ENCODE assay signal across 23 mouse cellular contexts in genomic region chr4:18461641-18462040, GRCm38 (mm10).
A peak's percentile ranks its signal among the peaks of the same experiment; 100 is the strongest.
DNase-seq lines count a peak whose midpoint lies in the region; ATAC-seq and TF ChIP-seq lines count a peak whose summit lies in the region.
"Had no signal": no experiment of that assay in that cellular context is flagged by ENCODE, and none has a peak within 500 bp of the region (broad histone marks: within the 10 kb centered on the region; RNA-seq: fewer than 3 reads in every experiment).

No protein-coding gene starts in this region.

- no peak overlapping the region for H3K9ac ChIP-seq in hindbrain, postnatal 0 days (replicated peaks; ENCODE audit: low read length)
- H3K9ac ChIP-seq in hindbrain, embryonic 14.5 days: no peak overlapping the region
- H3K9ac ChIP-seq in midbrain, postnatal 0 days (replicated peaks; ENCODE audit: low read length, poor library complexity, severe bottlenecking): no peak overlapping the region
- no peak overlapping the region for H3K9ac ChIP-seq in midbrain, embryonic 13.5 days (replicated peaks)
- no peak overlapping the region for H3K9ac ChIP-seq in embryonic facial prominence, embryonic 14.5 days (ENCODE audit: low read depth, low read length)
- H3K9ac ChIP-seq: embryonic facial prominence, embryonic 12.5 days; embryonic facial prominence, embryonic 15.5 days; forebrain, embryonic 12.5 days had no signal

- no peak for TF ChIP-seq CTCF in hindbrain, postnatal 0 days (IDR thresholded peaks at IDR 0.05; ENCODE audit: low read depth)
- no peak for TF ChIP-seq CTCF in midbrain, postnatal 0 days (IDR thresholded peaks at IDR 0.05)

- DNase-seq in embryo, embryonic 11 days: peak; percentile 31
- DNase-seq in embryo, embryonic 10 days (ENCODE audit: low spot score): no peak
- peak; percentile 6 for DNase-seq in hindbrain, postnatal 0 days (ENCODE audit: low spot score)
- DNase-seq in hindbrain, embryonic 14.5 days (ENCODE audit: low spot score): no peak
- peak; percentile 25 for DNase-seq in midbrain, postnatal 0 days (ENCODE audit: low spot score)
- DNase-seq in embryonic facial prominence, embryonic 14.5 days (ENCODE audit: low spot score): peak; percentile 45
- DNase-seq in left cerebral cortex, adult 9 months (ENCODE audit: low spot score in 2 of 2): no peak
- DNase-seq: adrenal gland, adult 2 months; adrenal gland, postnatal 10 days; adrenal gland, postnatal 25 days; cerebellum, adult 11-12 months; cerebellum, adult 2 months; cerebellum, adult 9-10 months; cerebellum, postnatal 10 days; cerebellum, postnatal 25 days had no signal

- H3K4me2 ChIP-seq in hindbrain, postnatal 0 days (ENCODE audit: low read depth, low read length): no peak overlapping the region
- no peak overlapping the region for H3K4me2 ChIP-seq in hindbrain, embryonic 14.5 days (replicated peaks)
- H3K4me2 ChIP-seq in midbrain, postnatal 0 days (ENCODE audit: low read depth, low read length, poor library complexity, severe bottlenecking): no peak overlapping the region
- no peak overlapping the region for H3K4me2 ChIP-seq in midbrain, embryonic 13.5 days (replicated peaks)
- H3K4me2 ChIP-seq in embryonic facial prominence, embryonic 14.5 days (ENCODE audit: low read depth, low read length): no peak overlapping the region
- H3K4me2 ChIP-seq: embryonic facial prominence, embryonic 12.5 days; embryonic facial prominence, embryonic 15.5 days; forebrain, embryonic 12.5 days had no signal

- no peak overlapping the region for H3K27ac ChIP-seq in hindbrain, postnatal 0 days
- H3K27ac ChIP-seq in hindbrain, embryonic 14.5 days: no peak overlapping the region
- H3K27ac ChIP-seq in midbrain, postnatal 0 days (ENCODE audit: low read depth, low read length): no peak overlapping the region
- H3K27ac ChIP-seq in midbrain, embryonic 13.5 days: no peak overlapping the region
- no peak overlapping the region for H3K27ac ChIP-seq in embryonic facial prominence, embryonic 14.5 days (replicated peaks; ENCODE audit: low read depth, low read length)
- H3K27ac ChIP-seq: embryonic facial prominence, embryonic 12.5 days; embryonic facial prominence, embryonic 15.5 days; forebrain, embryonic 10.5 days; forebrain, embryonic 12.5 days had no signal

- H3K27me3 ChIP-seq in hindbrain, postnatal 0 days (ENCODE audit: insufficient read depth, low read length): no peaks in the 10 kb centered on the region
- no peaks in the 10 kb centered on the region for H3K27me3 ChIP-seq in hindbrain, embryonic 14.5 days (ENCODE audit: control insufficient read depth, insufficient read depth, low read length)
- H3K27me3 ChIP-seq in midbrain, postnatal 0 days (ENCODE audit: insufficient read depth, low read length): no peaks in the 10 kb centered on the region
- H3K27me3 ChIP-seq in midbrain, embryonic 13.5 days: no peaks in the 10 kb centered on the region
- no peaks in the 10 kb centered on the region for H3K27me3 ChIP-seq in embryonic facial prominence, embryonic 14.5 days (replicated peaks; ENCODE audit: control insufficient read depth, insufficient read depth, low read length)
- H3K27me3 ChIP-seq: embryonic facial prominence, embryonic 12.5 days; embryonic facial prominence, embryonic 15.5 days; forebrain, embryonic 12.5 days had no signal

- no peak overlapping the region for H3K4me3 ChIP-seq in hindbrain, postnatal 0 days (ENCODE audit: low read length)
- H3K4me3 ChIP-seq in hindbrain, embryonic 14.5 days (replicated peaks; ENCODE audit: low read length): no peak overlapping the region
- H3K4me3 ChIP-seq in midbrain, postnatal 0 days (ENCODE audit: low read depth, low read length): no peak overlapping the region
- no peak overlapping the region for H3K4me3 ChIP-seq in midbrain, embryonic 13.5 days (replicated peaks)
- H3K4me3 ChIP-seq in embryonic facial prominence, embryonic 14.5 days (ENCODE audit: low read depth, low read length): no peak overlapping the region
- H3K4me3 ChIP-seq: embryonic facial prominence, embryonic 12.5 days; embryonic facial prominence, embryonic 15.5 days; erythroblast, embryonic 14.5 days; forebrain, embryonic 10.5 days; forebrain, embryonic 12.5 days had no signal

- ATAC-seq in hindbrain, postnatal 0 days: no peak
- no peak for ATAC-seq in hindbrain, embryonic 14.5 days (ENCODE audit: low FRiP score)
- ATAC-seq in midbrain, postnatal 0 days (ENCODE audit: low FRiP score): no peak
- ATAC-seq in midbrain, embryonic 13.5 days: no peak
- no peak for ATAC-seq in embryonic facial prominence, embryonic 14.5 days (ENCODE audit: low read depth)
- ATAC-seq: forebrain, embryonic 14.5 days; forebrain, embryonic 16.5 days had no signal

- WGBS in hindbrain, postnatal 0 days: 74% methylated on average over 3 of the region's 3 CpGs
- WGBS in hindbrain, embryonic 14.5 days: 72% methylated on average over 3 of the region's 3 CpGs
- WGBS in midbrain, postnatal 0 days: 64% methylated on average over 3 of the region's 3 CpGs
- 73% methylated on average over 3 of the region's 3 CpGs for WGBS in midbrain, embryonic 13.5 days
- 38% methylated on average over 3 of the region's 3 CpGs for WGBS in embryonic facial prominence, embryonic 14.5 days

- H3K9me3 ChIP-seq in hindbrain, postnatal 0 days (ENCODE audit: low read length): no peaks in the 10 kb centered on the region
- no peaks in the 10 kb centered on the region for H3K9me3 ChIP-seq in hindbrain, embryonic 14.5 days (ENCODE audit: control insufficient read depth, low read length)
- H3K9me3 ChIP-seq in midbrain, postnatal 0 days (ENCODE audit: low read length): no peaks in the 10 kb centered on the region
- H3K9me3 ChIP-seq in midbrain, embryonic 13.5 days: no peaks in the 10 kb centered on the region
- H3K9me3 ChIP-seq in embryonic facial prominence, embryonic 14.5 days (ENCODE audit: control insufficient read depth, low read length): no peaks in the 10 kb centered on the region
- H3K9me3 ChIP-seq: embryonic facial prominence, embryonic 12.5 days; embryonic facial prominence, embryonic 15.5 days; forebrain, embryonic 10.5 days; forebrain, embryonic 12.5 days had no signal

- no peaks in the 10 kb centered on the region for H3K36me3 ChIP-seq in hindbrain, postnatal 0 days (ENCODE audit: insufficient read depth, low read length)
- no peaks in the 10 kb centered on the region for H3K36me3 ChIP-seq in hindbrain, embryonic 14.5 days (replicated peaks; ENCODE audit: control insufficient read depth, insufficient read depth)
- H3K36me3 ChIP-seq in midbrain, postnatal 0 days (ENCODE audit: insufficient read depth, low read length): no peaks in the 10 kb centered on the region
- H3K36me3 ChIP-seq in midbrain, embryonic 13.5 days: no peaks in the 10 kb centered on the region
- H3K36me3 ChIP-seq in embryonic facial prominence, embryonic 14.5 days (ENCODE audit: control insufficient read depth, insufficient read depth, low read length): no peaks in the 10 kb centered on the region
- H3K36me3 ChIP-seq: embryonic facial prominence, embryonic 12.5 days; embryonic facial prominence, embryonic 15.5 days; forebrain, embryonic 10.5 days; forebrain, embryonic 12.5 days had no signal

- H3K4me1 ChIP-seq in hindbrain, postnatal 0 days (ENCODE audit: insufficient read depth, low read length): no peaks in the 10 kb centered on the region
- H3K4me1 ChIP-seq in hindbrain, embryonic 14.5 days (replicated peaks; ENCODE audit: control insufficient read depth, insufficient read depth, low read length): no peaks in the 10 kb centered on the region
- H3K4me1 ChIP-seq in midbrain, postnatal 0 days (ENCODE audit: insufficient read depth, low read length): no peaks in the 10 kb centered on the region
- H3K4me1 ChIP-seq in midbrain, embryonic 13.5 days (replicated peaks): no peaks in the 10 kb centered on the region
- no peaks in the 10 kb centered on the region for H3K4me1 ChIP-seq in embryonic facial prominence, embryonic 14.5 days (ENCODE audit: control insufficient read depth, insufficient read depth, low read length)
- H3K4me1 ChIP-seq: embryonic facial prominence, embryonic 12.5 days; embryonic facial prominence, embryonic 15.5 days; forebrain, embryonic 10.5 days; forebrain, embryonic 12.5 days had no signal

Comparison
In these comparisons a context has a peak if more than half of its experiments do, and no peak if none do; other contexts are left out.
1. DNase-seq: peak in embryo, embryonic 11 days (single experiment), hindbrain, postnatal 0 days (single experiment), midbrain, postnatal 0 days (single experiment) and embryonic facial prominence, embryonic 14.5 days (single experiment); none in embryo, embryonic 10 days (single experiment), hindbrain, embryonic 14.5 days (single experiment) and left cerebral cortex, adult 9 months (0 of 2).